Mouse (Mus musculus) limb, embryonic 14.5 days (tissue): ENCODE results near the gene Colgalt2. TPM values are rescaled to one million over a fixed set of nuclear protein-coding genes. Genes with fewer than 3 reads are reported as not detected.
A peak's percentile ranks its signal among the peaks of the same experiment; 100 is the strongest.

Experiments used
- ATAC-seq: fragments of 200-750 bp; cut with Nextera tagmentation; 2 replicates; pipeline ENCODE4 v1.8.0; 2017; ENCODE audit warnings: low read depth, moderate number of reproducible peaks, moderate TSS enrichment; ENCODE audit not compliant: low FRiP score
- DNase-seq: peaks from one replicate; pipeline ENCODE4 v3.0.0-alpha.2; 2015; ENCODE audit warnings: low spot score
- H3K27ac ChIP-seq: fragments of 300-500 bp; sonication (generic); replicated peaks from 2 replicates; pipeline ENCODE4 v1.5.1; 2014; ENCODE audit warnings: low read depth, mild to moderate bottlenecking, low read length, moderate library complexity, mixed read lengths
- H3K27me3 ChIP-seq: fragments of 300-500 bp; sonication (generic); 2 replicates; pipeline ENCODE4 v1.6.1; 2014; ENCODE audit warnings: low read length, mixed read lengths; ENCODE audit not compliant: control insufficient read depth, insufficient read depth
- H3K36me3 ChIP-seq: fragments of 300-500 bp; sonication (generic); 2 replicates; pipeline ENCODE4 v1.6.1; 2014; ENCODE audit warnings: mild to moderate bottlenecking, low read length, moderate library complexity, mixed read lengths; ENCODE audit not compliant: control insufficient read depth, insufficient read depth
- H3K4me1 ChIP-seq: fragments of 300-500 bp; sonication (generic); 2 replicates; pipeline ENCODE4 v1.6.1; 2014; ENCODE audit warnings: antibody characterized with exemption, low read length, mixed read lengths; ENCODE audit not compliant: control insufficient read depth, insufficient read depth
- H3K4me2 ChIP-seq: fragments of 300-500 bp; sonication (generic); replicated peaks from 2 replicates; pipeline ENCODE4 v1.6.1; 2014; ENCODE audit warnings: low read depth, mild to moderate bottlenecking, low read length, moderate library complexity; ENCODE audit not compliant: severe bottlenecking
- H3K4me3 ChIP-seq: fragments of 300-500 bp; sonication (generic); replicated peaks from 2 replicates; pipeline ENCODE4 v1.5.1; 2014; ENCODE audit warnings: low read length
- H3K9ac ChIP-seq: fragments of 300-500 bp; sonication (generic); 2 replicates; pipeline ENCODE4 v1.6.1; 2014; ENCODE audit warnings: mild to moderate bottlenecking, low read depth, low read length, moderate library complexity; ENCODE audit not compliant: severe bottlenecking
- H3K9me3 ChIP-seq: fragments of 300-500 bp; sonication (generic); 2 replicates; pipeline ENCODE4 v1.6.1; 2016; ENCODE audit warnings: low read length; ENCODE audit not compliant: control insufficient read depth
- POLR2A ChIP-seq: fragments of 200-500 bp; IDR thresholded peaks from 2 replicates; pipeline ENCODE4 v1.8.0; 2012; ENCODE audit warnings: inconsistent platforms, mild to moderate bottlenecking, moderate library complexity, borderline replicate concordance; ENCODE audit not compliant: insufficient read depth, insufficient read length; ENCODE audit errors: extremely low read depth
- WGBS: fragments of 180-500 bp; shearing (Covaris S2); extraction: QIAGEN DNeasy Blood & Tissue Kit; methylation state at CpG from one replicate; pipeline ENCODE4 v1.1.7; 2014; 5-methylcytosine and 5-hydroxymethylcytosine counted together
- polyA plus RNA-seq, 2 experiments: library from polyadenylated mRNA; depleted of rRNA in 1 of 2; stranded (reverse) in 1 of 2; unstranded in 1 of 2; fragments of >200 nt; fragmentation: Nextera tagmentation in 1 of 2; extraction: Ambion mirVana in 1 of 2; gene quantifications; 2 replicates each; pipeline versions ENCODE4 v1.2.1 to v1.2.3; 2012 to 2014

Gene Colgalt2
- polyA plus RNA-seq, 2 experiments, result 8.1 to 16.3 TPM

DNA sequence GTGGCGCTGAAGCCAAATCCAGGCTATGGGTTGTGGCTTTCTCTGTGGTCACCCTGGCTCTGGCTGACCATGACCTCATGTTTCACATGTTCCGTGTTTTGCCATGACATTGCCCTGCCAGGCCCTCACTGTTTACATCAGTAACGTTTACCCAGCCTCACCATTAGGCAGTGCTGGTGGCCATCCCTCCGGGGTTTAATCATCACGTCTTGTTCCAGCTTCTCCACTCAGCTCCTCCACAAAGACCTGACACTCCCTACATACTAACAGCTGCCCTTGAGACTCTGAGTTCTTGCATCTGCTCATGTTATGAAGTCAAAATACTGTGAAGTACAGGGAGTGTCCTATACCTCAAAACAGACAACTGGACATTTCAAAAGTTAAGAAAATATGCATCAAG lies 54.9 kb downstream of the Colgalt2 start:
- Histone ChIP-seq H3K9ac (no peak overlapping the region), H3K36me3 (no peaks in the 10 kb centered on the region), H3K4me3 (no peak overlapping the region), H3K27me3 (no peaks in the 10 kb centered on the region), H3K27ac (no peak overlapping the region), H3K4me1 (peaks cover 3% of the 10 kb centered on the region; the same call in 1 of the 2 replicates), H3K9me3 (no peaks in the 10 kb centered on the region), H3K4me2 (no peak overlapping the region)
- no peak for ATAC-seq
- no peak for DNase-seq
- no peak for TF ChIP-seq POLR2A
- 72% methylated on average over 5 of the region's 5 CpGs for WGBS

DNA sequence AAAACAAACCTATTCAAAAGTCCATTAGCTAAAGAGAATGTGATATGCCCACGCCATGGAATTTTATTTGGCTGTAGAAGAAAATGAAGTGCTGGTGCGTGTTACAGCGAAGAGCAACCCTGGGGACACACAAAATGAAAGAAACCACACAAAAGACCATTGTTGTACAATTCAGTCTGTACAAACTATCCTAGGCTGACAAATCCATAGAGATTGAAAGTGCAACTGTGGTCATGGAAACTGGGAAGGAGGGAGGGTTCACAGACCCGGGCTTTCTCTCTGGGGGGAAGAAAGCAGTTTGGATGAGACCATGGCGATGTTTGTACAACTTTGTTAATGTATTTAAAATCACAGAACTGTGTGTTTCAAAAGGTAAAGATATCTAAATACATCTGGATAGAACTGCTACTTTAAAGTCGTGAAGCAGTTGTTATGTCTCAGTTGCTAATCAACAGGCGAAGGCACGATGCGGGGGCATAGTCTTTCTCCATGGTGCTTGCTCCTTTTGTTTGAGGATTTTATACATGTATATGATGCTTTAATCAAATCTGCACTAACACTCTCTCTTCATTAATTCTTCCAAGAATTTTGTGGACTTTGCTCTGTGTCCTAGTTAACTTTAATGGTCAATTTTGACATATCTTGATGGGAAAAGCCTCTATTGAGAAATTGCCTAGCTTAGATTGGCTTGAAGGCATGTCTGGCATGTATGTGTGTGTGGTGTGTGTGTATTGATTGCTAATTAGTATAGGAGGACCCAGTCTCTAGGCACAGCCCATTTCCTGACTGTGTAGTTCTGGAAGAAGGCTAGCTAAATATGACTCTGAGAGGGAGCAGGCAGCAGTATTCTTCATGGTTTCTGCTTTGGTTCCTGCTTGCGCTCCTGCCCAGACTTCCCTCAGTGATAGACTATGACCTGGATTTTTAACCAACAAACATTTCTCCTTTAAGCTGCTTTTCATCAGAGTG lies 55.9 kb downstream of the Colgalt2 start:
- ATAC-seq (peak; percentile 55; the same call in 1 of the 2 replicates), DNase-seq (no peak)
- peaks cover 3% of the 10 kb centered on the region; the same call in 1 of the 2 replicates for H3K4me1 ChIP-seq
- H3K9me3 ChIP-seq, result no peaks in the 10 kb centered on the region
- H3K27me3 ChIP-seq, result no peaks in the 10 kb centered on the region
- H3K27ac ChIP-seq, result 0 out of 2 replicates have a peak overlapping the region, but pooled peaks have one; percentile 22
- no peaks in the 10 kb centered on the region for H3K36me3 ChIP-seq
- H3K4me3 ChIP-seq, result no peak overlapping the region
- no peak overlapping the region for H3K4me2 ChIP-seq
- no peak overlapping the region for H3K9ac ChIP-seq
- TF ChIP-seq POLR2A, result no peak
- WGBS, result 69% methylated on average over 10 of the region's 10 CpGs

DNA sequence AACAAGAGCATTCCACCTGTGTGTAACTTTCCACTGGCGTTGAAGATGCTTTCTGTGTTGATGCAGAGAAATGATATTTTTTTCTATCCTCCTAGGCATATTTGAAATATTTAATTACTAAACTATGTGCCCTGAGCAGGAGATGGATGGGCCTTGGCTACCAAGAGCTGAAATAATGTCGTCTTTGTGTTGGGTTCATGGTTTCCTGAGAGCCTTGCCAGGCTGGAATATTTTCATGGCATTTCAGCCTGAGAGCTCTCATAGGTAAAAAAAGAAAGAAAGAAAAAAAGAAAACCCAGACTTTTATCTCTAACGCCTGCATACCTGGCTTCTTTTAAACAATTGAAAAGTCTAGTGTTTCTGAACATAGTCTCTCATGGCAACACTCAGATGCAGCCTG lies 56.6 kb downstream of the Colgalt2 start:
- ATAC-seq (no peak), DNase-seq (no peak)
- H3K27ac ChIP-seq, result 0 out of 2 replicates have a peak overlapping the region, but pooled peaks have one; percentile 22
- H3K9me3 ChIP-seq, result no peaks in the 10 kb centered on the region
- no peak overlapping the region for H3K4me2 ChIP-seq
- H3K36me3 ChIP-seq, result no peaks in the 10 kb centered on the region
- H3K27me3 ChIP-seq, result no peaks in the 10 kb centered on the region
- TF ChIP-seq POLR2A, result no peak
- 74% methylated on average over 3 of the region's 3 CpGs for WGBS
- H3K9ac ChIP-seq, result no peak overlapping the region
- H3K4me3 ChIP-seq, result no peak overlapping the region
- H3K4me1 ChIP-seq, result peaks cover 3% of the 10 kb centered on the region; the same call in 1 of the 2 replicates

DNA sequence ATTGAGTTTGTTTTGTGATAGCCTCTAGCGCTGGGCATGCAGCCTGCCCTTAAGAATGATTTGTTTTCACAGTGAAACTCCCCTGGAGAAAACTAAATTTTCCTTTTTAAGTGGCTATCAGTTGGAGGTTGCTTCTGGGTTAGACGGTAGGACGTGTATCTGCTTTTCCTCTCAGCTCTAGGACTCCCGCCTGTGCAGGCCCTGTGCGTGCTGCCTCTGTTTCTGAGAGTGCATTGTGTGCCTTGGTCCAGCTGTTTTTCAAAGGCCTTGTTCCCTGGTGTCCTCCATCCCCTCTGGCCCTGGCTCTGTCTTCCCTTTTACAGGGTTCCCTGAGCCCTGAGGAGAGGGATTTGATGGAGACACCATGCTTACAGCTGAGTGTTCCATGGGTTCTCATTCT lies 58.0 kb downstream of the Colgalt2 start:
- no peak for TF ChIP-seq POLR2A
- Histone ChIP-seq H3K4me2 (no peak overlapping the region), H3K27me3 (no peaks in the 10 kb centered on the region), H3K9me3 (no peaks in the 10 kb centered on the region), H3K36me3 (no peaks in the 10 kb centered on the region), H3K4me1 (peaks cover 9% of the 10 kb centered on the region; the same call in 1 of the 2 replicates), H3K9ac (no peak overlapping the region), H3K27ac (no peak overlapping the region), H3K4me3 (no peak overlapping the region)
- DNase-seq (no peak), ATAC-seq (no peak)
- 74% methylated on average over 5 of the region's 5 CpGs for WGBS

DNA sequence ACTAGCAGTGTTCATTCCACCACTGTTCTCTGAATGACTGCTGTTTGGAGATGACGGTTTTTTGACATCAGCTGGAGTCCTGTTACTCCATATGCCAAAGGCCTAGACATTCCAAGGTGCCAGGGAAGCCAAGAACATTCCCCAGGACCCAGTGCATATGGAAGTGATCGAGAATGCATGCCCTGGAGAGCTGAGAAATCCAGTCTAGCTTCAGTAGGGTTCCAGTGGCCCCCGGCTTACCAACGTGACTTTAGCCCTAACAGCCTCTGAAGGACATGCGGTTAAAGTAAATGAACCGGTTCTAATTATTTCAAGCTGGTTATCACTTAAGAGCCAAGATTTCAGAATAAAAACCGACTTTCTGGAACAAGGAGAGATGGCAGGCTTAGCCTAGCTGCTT lies 59.4 kb downstream of the Colgalt2 start:
- no peak overlapping the region for H3K4me2 ChIP-seq
- peaks cover 9% of the 10 kb centered on the region; the same call in 1 of the 2 replicates for H3K4me1 ChIP-seq
- no peaks in the 10 kb centered on the region for H3K27me3 ChIP-seq
- H3K9me3 ChIP-seq, result no peaks in the 10 kb centered on the region
- no peak for ATAC-seq
- H3K4me3 ChIP-seq, result no peak overlapping the region
- WGBS, result 59% methylated on average over 7 of the region's 7 CpGs
- H3K36me3 ChIP-seq, result no peaks in the 10 kb centered on the region
- peak; percentile 27 for DNase-seq
- no peak overlapping the region for H3K9ac ChIP-seq
- TF ChIP-seq POLR2A, result no peak
- no peak overlapping the region for H3K27ac ChIP-seq
